Mouse (Mus musculus): ENCODE results near the gene Epha3. TPM values are rescaled to one million over a fixed set of nuclear protein-coding genes. Genes with fewer than 3 reads are reported as not detected.

The Epha3 gene
- polyA plus RNA-seq, 1 experiment from 2014 or later: 14.0 TPM

DNA sequence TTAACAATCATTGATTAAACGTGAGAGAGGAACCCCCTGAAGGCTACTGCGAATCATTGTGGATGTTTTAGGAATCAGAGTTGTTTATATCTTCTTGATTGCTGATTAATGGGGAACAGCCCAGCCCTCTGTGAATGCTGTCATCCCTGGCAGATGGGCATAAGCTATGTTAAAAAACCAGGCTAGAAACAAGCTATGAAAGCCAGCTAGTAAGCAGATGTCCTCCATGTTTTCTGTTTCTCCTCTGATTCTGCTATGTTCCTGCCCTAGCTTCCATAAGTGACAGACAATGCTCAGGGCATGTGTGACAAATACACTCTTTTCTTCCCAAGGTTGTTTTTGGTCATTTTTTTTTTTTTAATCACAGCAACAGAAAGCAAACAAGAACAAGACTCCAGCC is 206.2 kb downstream of the Epha3 start:
- Histone ChIP-seq H3K36me3 (ENCODE audit: insufficient read depth, low read length) (no peaks in the 10 kb centered on the region), H3K4me3 (ENCODE audit: low read depth, low read length) (no peak overlapping the region), H3K9me3 (ENCODE audit: low read length) (no peaks in the 10 kb centered on the region), H3K27ac (ENCODE audit: low read length) (no peak overlapping the region), H3K4me1 (ENCODE audit: insufficient read depth, low read depth, low read length) (no peaks in the 10 kb centered on the region), H3K4me2 (replicated peaks; ENCODE audit: low read depth, low read length) (no peak overlapping the region), H3K27me3 (replicated peaks; ENCODE audit: insufficient read depth, low read length) (no peaks in the 10 kb centered on the region), H3K9ac (replicated peaks; ENCODE audit: low read depth) (no peak overlapping the region)
- 34% methylated on average over 2 of the region's 2 CpGs for WGBS
- no peak for DNase-seq (ENCODE audit: low spot score)
- TF ChIP-seq EP300 (IDR thresholded peaks at IDR 0.05) (no peak), CTCF (IDR thresholded peaks at IDR 0.05) (no peak)
- no peak for ATAC-seq

DNA sequence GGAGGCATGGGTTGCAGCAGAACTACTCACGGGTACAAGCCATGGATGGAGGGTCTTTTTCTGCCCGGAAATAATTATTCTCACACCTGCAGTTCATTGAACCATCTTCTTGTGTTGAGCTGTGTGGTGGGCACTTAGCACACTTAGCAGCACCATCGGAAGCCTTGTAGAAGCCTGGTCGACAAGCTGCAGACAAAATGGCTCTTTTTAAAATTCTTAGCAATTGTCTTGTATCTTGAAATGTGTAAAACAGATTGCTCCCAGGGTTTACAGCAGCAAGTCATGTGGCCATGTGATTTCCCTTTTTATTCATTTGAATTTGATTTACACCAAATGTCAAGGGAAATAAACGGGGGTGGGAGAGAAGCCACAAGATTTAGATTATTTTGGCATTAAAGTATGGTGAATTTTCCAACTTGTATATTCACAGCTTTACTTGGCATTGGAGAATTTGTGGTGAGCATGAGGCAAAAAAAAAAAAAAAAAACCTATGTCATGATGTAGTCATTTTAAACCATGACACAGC is 210.5 kb downstream of the Epha3 start:
- Histone ChIP-seq H3K9me3 (ENCODE audit: low read length) (no peaks in the 10 kb centered on the region), H3K36me3 (ENCODE audit: insufficient read depth, low read length) (no peaks in the 10 kb centered on the region), H3K27me3 (replicated peaks; ENCODE audit: insufficient read depth, low read length) (no peaks in the 10 kb centered on the region), H3K4me1 (ENCODE audit: insufficient read depth, low read depth, low read length) (no peaks in the 10 kb centered on the region), H3K27ac (ENCODE audit: low read length) (no peak overlapping the region), H3K4me2 (replicated peaks; ENCODE audit: low read depth, low read length) (no peak overlapping the region), H3K9ac (replicated peaks; ENCODE audit: low read depth) (no peak overlapping the region), H3K4me3 (ENCODE audit: low read depth, low read length) (no peak overlapping the region)
- no peak for ATAC-seq
- no peak for TF ChIP-seq EP300 (IDR thresholded peaks at IDR 0.05)
- no peak for TF ChIP-seq CTCF (IDR thresholded peaks at IDR 0.05)
- WGBS: 82% methylated on average over 5 of the region's 5 CpGs
- DNase-seq (ENCODE audit: low spot score): no peak

DNA sequence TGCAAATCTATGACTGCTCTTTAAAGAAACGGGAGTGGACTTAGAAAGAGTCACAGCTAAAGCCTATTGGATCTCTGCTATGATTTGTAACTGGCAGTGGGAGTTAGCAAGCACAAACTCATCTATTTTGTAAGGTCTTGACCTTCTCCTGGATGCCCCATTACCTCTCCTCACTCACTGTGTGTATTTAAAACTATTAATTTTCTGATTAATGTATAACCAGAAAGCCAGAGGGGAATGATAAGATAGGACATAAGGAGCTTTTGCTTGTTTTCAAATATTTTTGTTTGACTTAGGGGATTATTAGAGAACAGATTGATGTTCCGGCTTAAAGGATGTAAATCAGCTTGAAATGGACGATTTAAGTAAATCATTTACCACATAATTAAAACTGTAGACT is 213.2 kb downstream of the Epha3 start:
- no peak overlapping the region for H3K9ac ChIP-seq (replicated peaks; ENCODE audit: low read depth)
- H3K27me3 ChIP-seq (replicated peaks; ENCODE audit: insufficient read depth, low read length): no peaks in the 10 kb centered on the region
- ATAC-seq (no peak), DNase-seq (ENCODE audit: low spot score) (no peak)
- H3K27ac ChIP-seq (ENCODE audit: low read length): no peak overlapping the region
- 56% methylated on average over 3 of the region's 3 CpGs for WGBS
- H3K4me3 ChIP-seq (ENCODE audit: low read depth, low read length): no peak overlapping the region
- no peak for TF ChIP-seq CTCF (IDR thresholded peaks at IDR 0.05)
- TF ChIP-seq EP300 (IDR thresholded peaks at IDR 0.05): no peak
- no peaks in the 10 kb centered on the region for H3K4me1 ChIP-seq (ENCODE audit: insufficient read depth, low read depth, low read length)
- no peak overlapping the region for H3K4me2 ChIP-seq (replicated peaks; ENCODE audit: low read depth, low read length)
- no peaks in the 10 kb centered on the region for H3K9me3 ChIP-seq (ENCODE audit: low read length)
- no peaks in the 10 kb centered on the region for H3K36me3 ChIP-seq (ENCODE audit: insufficient read depth, low read length)

DNA sequence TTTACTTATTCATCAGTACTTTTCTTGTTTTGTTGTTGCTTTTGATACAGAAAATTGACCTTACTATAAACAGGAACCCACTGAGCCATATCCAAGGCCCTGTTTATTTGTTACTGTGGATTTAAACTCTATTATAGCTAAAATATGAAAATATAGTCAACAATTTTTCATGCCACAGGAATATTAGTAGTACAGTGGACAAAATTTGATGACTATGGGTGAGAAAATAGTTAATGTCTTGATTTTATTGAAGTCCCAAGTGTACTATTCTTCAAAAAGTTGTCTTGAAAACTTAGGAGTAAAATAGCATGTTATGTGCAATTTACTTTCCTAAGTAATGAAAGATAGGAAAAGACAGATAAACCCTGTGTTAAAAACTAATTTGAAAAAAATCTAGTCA is 217.4 kb downstream of the Epha3 start:
- no peaks in the 10 kb centered on the region for H3K4me1 ChIP-seq (ENCODE audit: insufficient read depth, low read depth, low read length)
- H3K27me3 ChIP-seq (replicated peaks; ENCODE audit: insufficient read depth, low read length): no peaks in the 10 kb centered on the region
- H3K36me3 ChIP-seq (ENCODE audit: insufficient read depth, low read length): no peaks in the 10 kb centered on the region
- no peak overlapping the region for H3K27ac ChIP-seq (ENCODE audit: low read length)
- DNase-seq (ENCODE audit: low spot score): no peak
- H3K9ac ChIP-seq (replicated peaks; ENCODE audit: low read depth): no peak overlapping the region
- TF ChIP-seq CTCF (IDR thresholded peaks at IDR 0.05): no peak
- TF ChIP-seq EP300 (IDR thresholded peaks at IDR 0.05): no peak
- H3K4me2 ChIP-seq (replicated peaks; ENCODE audit: low read depth, low read length): no peak overlapping the region
- no peak overlapping the region for H3K4me3 ChIP-seq (ENCODE audit: low read depth, low read length)
- no peaks in the 10 kb centered on the region for H3K9me3 ChIP-seq (ENCODE audit: low read length)
- no peak for ATAC-seq

DNA sequence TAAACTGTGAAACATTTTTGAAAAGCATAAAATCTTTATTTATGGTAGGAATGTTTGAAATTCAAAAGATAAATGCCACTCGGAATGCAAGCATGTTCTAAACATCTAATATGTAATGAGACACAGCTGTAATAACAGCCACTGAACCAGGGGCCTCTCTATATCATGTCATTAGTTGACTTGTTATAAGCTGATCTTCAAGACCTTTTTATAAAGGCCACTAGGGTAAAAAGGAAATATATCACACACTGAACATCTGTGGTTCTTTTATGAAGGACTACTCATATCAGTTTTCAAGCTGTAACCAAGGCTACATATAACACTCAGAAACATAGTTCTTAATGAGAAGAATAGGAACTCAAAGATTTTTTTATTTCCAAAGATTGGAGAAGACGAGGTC is 221.3 kb downstream of the Epha3 start:
- 58% methylated on average over 2 of the region's 2 CpGs for WGBS
- no peak overlapping the region for H3K9ac ChIP-seq (replicated peaks; ENCODE audit: low read depth)
- H3K4me1 ChIP-seq (ENCODE audit: insufficient read depth, low read depth, low read length): no peaks in the 10 kb centered on the region
- no peak overlapping the region for H3K4me3 ChIP-seq (ENCODE audit: low read depth, low read length)
- H3K9me3 ChIP-seq (ENCODE audit: low read length): no peaks in the 10 kb centered on the region
- H3K4me2 ChIP-seq (replicated peaks; ENCODE audit: low read depth, low read length): no peak overlapping the region
- TF ChIP-seq CTCF (IDR thresholded peaks at IDR 0.05) (no peak), EP300 (IDR thresholded peaks at IDR 0.05) (no peak)
- no peaks in the 10 kb centered on the region for H3K27me3 ChIP-seq (replicated peaks; ENCODE audit: insufficient read depth, low read length)
- no peak overlapping the region for H3K27ac ChIP-seq (ENCODE audit: low read length)
- no peaks in the 10 kb centered on the region for H3K36me3 ChIP-seq (ENCODE audit: insufficient read depth, low read length)
- DNase-seq (ENCODE audit: low spot score): no peak
- ATAC-seq: no peak

DNA sequence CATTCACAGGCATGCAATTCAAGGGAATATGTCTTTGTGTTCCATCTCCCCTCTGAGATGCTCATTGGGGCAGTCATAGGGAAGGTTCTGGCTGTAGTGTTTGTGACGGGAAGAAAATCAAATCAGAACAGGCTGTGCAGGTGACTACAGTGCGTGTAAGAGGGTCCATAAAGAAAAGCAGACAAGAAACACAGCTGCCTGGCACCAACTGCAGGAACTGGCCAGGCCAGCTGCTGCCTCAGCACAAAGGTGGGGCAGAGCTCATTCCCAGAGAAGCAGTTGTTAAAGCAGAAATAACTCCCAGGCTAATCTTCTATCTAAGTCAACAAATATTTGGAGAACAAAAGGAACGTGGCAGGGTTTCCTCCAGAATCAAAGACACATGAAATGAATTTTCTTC is 222.4 kb downstream of the Epha3 start:
- H3K4me1 ChIP-seq (ENCODE audit: insufficient read depth, low read depth, low read length): no peaks in the 10 kb centered on the region
- no peak overlapping the region for H3K9ac ChIP-seq (replicated peaks; ENCODE audit: low read depth)
- no peak overlapping the region for H3K4me2 ChIP-seq (replicated peaks; ENCODE audit: low read depth, low read length)
- H3K36me3 ChIP-seq (ENCODE audit: insufficient read depth, low read length): no peaks in the 10 kb centered on the region
- no peak for TF ChIP-seq CTCF (IDR thresholded peaks at IDR 0.05)
- TF ChIP-seq EP300 (IDR thresholded peaks at IDR 0.05): no peak
- no peak for ATAC-seq
- DNase-seq (ENCODE audit: low spot score): no peak
- H3K9me3 ChIP-seq (ENCODE audit: low read length): no peaks in the 10 kb centered on the region
- H3K27ac ChIP-seq (ENCODE audit: low read length): no peak overlapping the region
- no peak overlapping the region for H3K4me3 ChIP-seq (ENCODE audit: low read depth, low read length)
- H3K27me3 ChIP-seq (replicated peaks; ENCODE audit: insufficient read depth, low read length): no peaks in the 10 kb centered on the region
- 52% methylated on average over 3 of the region's 3 CpGs for WGBS

DNA sequence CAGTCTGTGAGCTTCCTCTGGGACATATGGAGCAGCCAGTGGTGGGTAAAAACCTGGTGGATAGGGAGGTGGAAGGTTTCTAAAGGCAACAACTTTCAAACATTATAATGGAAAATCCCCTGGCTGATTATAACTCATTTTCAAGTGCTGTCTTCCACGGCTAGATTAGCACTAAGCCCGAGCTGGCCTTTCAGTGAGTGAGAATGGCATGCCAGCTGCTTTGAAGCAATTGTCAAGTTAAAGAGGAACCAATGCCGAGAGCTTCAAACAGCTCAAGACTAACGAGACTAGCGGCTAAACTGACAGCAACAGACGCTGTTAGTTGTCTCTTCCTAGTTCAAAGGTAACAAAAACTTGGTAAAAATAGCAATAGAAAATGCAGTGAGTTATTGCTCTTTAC is 225.3 kb downstream of the Epha3 start:
- H3K9ac ChIP-seq (replicated peaks; ENCODE audit: low read depth): no peak overlapping the region
- WGBS: 44% methylated on average over 6 of the region's 6 CpGs
- H3K4me2 ChIP-seq (replicated peaks; ENCODE audit: low read depth, low read length): no peak overlapping the region
- no peaks in the 10 kb centered on the region for H3K4me1 ChIP-seq (ENCODE audit: insufficient read depth, low read depth, low read length)
- no peak overlapping the region for H3K4me3 ChIP-seq (ENCODE audit: low read depth, low read length)
- no peak for ATAC-seq
- TF ChIP-seq CTCF (IDR thresholded peaks at IDR 0.05): no peak
- TF ChIP-seq EP300 (IDR thresholded peaks at IDR 0.05): no peak
- no peak overlapping the region for H3K27ac ChIP-seq (ENCODE audit: low read length)
- DNase-seq (ENCODE audit: low spot score): no peak
- H3K9me3 ChIP-seq (ENCODE audit: low read length): no peaks in the 10 kb centered on the region
- no peaks in the 10 kb centered on the region for H3K36me3 ChIP-seq (ENCODE audit: insufficient read depth, low read length)
- no peaks in the 10 kb centered on the region for H3K27me3 ChIP-seq (replicated peaks; ENCODE audit: insufficient read depth, low read length)
